Mouse (Mus musculus): ENCODE measurements around the gene Tnip2. TPM values are rescaled to one million over a fixed set of nuclear protein-coding genes. Genes with fewer than 3 reads are reported as not detected.

The Tnip2 gene
- total RNA-seq (2021) = 10 to 100 TPM; 15.2 to 19.1 TPM
- long read RNA-seq, experiment 1, transcript Tnip2-202 (6 exons, 1,987 nt) = major isoform, 8 of 14 reads
- long read RNA-seq, experiment 1, partial matches to known transcripts = 1 of 14 reads
- long read RNA-seq, experiment 1, other reads (novel, unspliced or antisense) = 5 of 14 reads
- long read RNA-seq, experiment 2, transcript Tnip2-202 (6 exons, 1,987 nt) = major isoform, 8 of 10 reads
- long read RNA-seq, experiment 2, partial matches to known transcripts = 0 of 10 reads
- long read RNA-seq, experiment 2, other reads (novel, unspliced or antisense) = 2 of 10 reads

GRCm38 (mm10) chr5:34513466-34514217 lies at the start of gene Tnip2:
Gene Tnip2, minus strand, starts transcription at chr5:34513991.
- DNase-seq (ENCODE audit: low spot score in 2 of 2) = peak; percentile 87 to 93

DNA sequence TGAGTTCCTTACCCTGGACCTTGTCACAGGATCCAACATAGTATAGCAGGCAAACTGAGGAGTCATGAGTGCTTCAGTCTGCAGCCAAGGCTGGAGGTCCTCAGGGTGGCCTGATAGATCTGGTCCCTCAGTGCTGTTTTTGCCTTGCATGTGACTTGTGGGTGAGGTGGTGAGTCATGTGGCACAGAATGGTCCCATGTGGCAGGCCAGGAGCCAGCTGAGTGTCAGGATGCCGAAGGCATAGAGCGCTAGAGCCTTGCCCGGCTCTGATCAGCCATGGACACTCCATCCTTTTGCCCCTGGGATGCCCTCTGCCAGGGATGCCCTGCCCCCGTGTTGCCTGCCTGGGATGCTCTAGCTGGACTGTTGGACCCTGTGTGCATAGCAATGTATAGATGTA lies 38.0 kb upstream of the Tnip2 start:
- DNase-seq (ENCODE audit: low spot score in 2 of 2) = no peak

DNA sequence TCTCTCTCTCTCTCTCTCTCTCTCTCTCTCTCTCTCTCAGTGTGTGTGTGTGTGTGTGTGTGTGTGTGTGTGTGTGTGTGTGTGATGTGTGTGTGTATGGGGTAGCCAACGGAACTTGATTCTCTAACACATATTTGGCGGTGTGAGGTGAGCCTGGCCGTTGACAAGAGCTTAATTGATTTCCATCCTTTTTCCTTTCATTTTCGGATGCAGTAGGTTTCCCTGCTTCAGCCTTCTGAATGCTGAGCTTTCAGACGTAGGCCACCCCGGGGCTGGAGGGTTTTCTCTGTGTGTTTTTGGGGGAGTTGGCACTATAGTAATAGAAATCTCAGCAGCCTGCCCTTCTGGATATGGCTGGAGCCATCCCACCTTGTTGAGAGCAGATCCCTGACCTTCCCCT lies 36.5 kb upstream of the Tnip2 start:
- no peak for DNase-seq (ENCODE audit: low spot score in 2 of 2)

GRCm38 (mm10) chr5:34549483-34550221 lies 35.9 kb upstream of the Tnip2 start:
- DNase-seq (ENCODE audit: low spot score in 2 of 2) = peak; percentile 41 to 46

- DNase-seq (ENCODE audit: low spot score in 2 of 2) = no peak
Observed at GRCm38 (mm10) chr5:34549135-34549482, 35.3 kb upstream of the Tnip2 start.

GRCm38 (mm10) chr5:34547410-34547809 lies 33.6 kb upstream of the Tnip2 start:
- DNase-seq (ENCODE audit: low spot score in 2 of 2) = no peak

- no peak for DNase-seq (ENCODE audit: low spot score in 2 of 2)
Observed at GRCm38 (mm10) chr5:34543114-34543513, 29.3 kb upstream of the Tnip2 start.

DNA sequence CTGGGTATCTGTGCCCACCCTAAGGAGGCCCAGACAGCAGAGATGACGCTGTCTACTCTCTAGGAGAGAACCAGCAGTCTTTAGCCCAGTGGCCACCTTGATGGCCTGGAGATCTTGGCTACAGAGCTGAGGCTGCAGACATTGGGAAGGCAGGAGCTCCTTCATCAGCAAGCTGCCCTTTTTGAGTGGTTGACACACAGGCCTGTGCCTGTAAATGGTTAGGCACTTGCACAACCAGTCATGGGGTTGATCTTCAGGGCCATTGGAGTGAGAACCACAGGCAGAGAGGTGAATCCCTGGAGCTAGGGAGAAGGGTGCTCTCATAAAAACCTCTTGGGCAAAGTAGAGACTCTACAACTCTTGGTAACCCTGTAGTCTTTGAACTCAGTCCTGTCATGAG lies 28.4 kb upstream of the Tnip2 start:
- no peak for DNase-seq (ENCODE audit: low spot score in 2 of 2)

DNA sequence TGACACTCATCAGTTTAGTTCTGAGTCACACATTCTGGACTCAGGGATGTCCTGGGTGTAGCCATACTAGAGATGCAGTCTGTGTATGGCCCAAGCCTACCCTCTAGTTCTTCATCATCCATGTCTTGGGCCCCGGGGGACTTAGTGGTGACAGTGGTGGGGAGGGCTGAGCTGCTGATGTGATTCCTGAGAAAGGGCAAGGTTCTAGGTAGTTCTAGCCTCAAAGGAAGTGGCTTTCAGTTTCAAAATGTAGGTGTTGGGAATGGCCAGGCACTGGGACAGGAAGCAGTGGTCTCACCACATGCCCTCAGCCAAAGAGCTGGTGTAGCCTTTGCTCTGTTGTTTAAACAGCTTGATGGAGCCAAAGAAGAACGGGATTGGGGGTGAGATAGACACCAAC lies 25.3 kb upstream of the Tnip2 start:
- DNase-seq (ENCODE audit: low spot score in 2 of 2) = no peak

- DNase-seq (ENCODE audit: low spot score in 2 of 2) = no peak
Observed at GRCm38 (mm10) chr5:34538527-34538926, 24.7 kb upstream of the Tnip2 start.

DNA sequence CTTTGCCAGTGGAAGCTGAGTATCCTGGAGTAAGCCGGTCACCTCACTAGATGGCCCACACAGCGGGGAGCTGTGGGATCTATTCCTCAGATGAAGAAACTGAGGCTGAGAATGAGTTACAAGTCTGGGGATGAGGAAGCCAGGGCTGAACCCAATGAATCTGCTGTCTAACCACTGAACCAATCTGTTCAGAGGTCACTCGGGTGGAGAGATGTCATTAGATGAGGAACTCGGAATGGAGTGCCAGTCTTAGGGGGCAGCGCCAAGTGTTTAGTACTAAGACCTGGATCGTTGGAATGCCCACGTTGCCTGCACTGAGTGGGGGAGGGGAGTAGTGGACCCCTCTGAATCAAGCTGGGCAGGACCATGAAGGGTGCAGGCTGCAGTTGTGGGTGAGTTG lies 24.3 kb upstream of the Tnip2 start:
- no peak for DNase-seq (ENCODE audit: low spot score in 2 of 2)

DNA sequence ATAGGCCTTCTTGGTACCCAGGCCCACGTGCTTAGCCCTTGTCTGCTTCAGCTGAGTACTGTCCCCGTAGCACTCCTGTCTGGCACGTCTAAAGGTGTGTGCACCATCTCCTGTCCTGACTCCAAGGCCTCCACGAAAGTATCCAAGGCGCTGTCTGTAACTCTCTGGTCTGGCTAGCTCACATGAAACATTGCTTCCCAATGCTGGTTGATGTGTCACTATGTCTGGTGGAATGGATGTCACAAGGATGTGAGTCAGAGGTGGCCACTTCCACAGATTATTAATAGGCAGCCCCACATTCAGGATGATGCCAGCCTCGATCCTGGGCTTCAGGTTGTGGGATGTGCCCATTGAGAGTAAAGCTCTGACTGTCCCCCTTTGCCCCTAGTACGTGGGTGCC lies 22.0 kb upstream of the Tnip2 start:
- DNase-seq (ENCODE audit: low spot score in 2 of 2) = no peak

GRCm38 (mm10) chr5:34534776-34535581 lies 21.2 kb upstream of the Tnip2 start:
- DNase-seq (ENCODE audit: low spot score in 2 of 2) = no peak

DNA sequence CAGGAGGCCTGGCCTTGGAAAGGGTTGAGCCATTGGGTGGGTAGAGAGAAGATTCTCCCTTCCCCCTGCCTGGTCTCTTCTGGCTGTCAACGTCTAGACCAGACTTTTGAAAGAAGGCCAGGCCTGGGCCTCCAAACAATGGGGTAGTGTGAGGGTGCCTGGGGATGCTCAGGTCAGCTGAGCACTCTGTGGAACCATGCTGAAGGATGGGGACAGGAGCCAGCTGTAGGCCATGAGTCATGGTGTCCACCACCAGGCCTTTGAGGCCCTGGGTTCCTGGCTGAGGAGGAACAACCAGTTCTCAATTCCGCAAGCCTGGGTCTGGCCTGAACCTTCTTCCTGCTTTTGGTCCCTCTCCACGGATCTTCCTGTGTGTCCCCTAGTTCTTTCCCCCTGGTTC lies 20.0 kb upstream of the Tnip2 start:
- DNase-seq (ENCODE audit: low spot score in 2 of 2) = no peak

GRCm38 (mm10) chr5:34533066-34533465 lies 19.3 kb upstream of the Tnip2 start:
- DNase-seq (ENCODE audit: low spot score in 2 of 2) = no peak

DNA sequence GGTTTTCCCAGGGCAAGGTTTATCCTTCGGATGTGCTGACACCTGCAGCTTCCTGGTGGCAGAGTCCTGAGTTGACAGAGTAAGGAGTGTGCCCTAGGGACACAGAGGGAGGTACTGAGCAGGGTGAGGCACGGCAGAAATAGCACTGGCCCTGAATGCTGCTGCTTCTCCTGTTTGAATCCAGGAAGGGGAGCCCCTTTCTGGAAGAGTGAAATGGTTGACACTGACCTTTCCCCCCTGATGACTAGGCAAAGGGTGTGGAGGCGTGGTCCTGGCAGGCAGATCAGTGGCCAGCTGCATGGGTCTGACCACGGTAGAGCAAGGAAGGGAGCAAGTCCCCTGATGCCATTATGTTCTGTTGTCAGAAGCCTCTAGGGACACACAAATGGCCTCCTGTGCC lies 16.9 kb upstream of the Tnip2 start:
- no peak for DNase-seq (ENCODE audit: low spot score in 2 of 2)

DNA sequence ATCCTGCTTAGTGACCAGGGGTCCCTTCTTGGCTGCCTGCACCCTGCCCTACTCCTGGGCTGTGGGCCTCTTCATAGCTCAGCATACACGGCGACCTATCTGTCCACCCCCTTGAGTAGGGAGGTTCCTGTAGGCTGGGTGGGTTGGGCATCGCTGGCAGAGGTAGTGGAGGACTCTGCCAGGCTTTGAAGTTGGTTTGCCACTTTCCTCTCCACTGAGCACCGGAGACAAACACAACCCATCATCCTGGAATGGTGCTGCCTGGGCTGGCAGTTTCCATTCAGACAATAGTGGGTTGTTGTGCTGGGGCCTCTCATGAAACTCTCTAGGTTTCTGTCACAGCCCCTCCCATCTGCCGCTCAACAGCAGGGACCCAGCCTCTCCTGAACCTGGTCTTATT lies 16.3 kb upstream of the Tnip2 start:
- DNase-seq (ENCODE audit: low spot score in 2 of 2) = no peak

DNA sequence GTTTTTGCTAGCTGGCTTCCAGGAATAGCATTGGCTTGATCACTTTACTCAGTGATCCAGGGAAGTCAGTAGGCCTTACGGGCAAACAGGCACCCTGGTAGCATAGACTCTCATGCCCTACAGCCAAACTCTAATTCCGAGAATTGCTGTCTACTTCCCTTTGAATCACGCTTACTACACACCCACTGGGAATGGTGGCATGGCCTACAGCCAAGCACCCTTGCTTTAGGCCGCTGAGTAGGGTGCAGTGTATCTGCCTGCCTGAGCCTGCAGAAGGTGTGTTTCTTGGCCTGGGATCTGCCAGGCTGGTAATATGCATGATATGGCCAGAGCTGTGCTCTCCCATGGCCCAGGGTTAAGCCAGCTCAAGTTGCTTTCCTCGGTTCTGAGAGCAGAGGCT lies 14.9 kb upstream of the Tnip2 start:
- no peak for DNase-seq (ENCODE audit: low spot score in 2 of 2)

- no peak for DNase-seq (ENCODE audit: low spot score in 2 of 2)
Observed at GRCm38 (mm10) chr5:34527352-34527751, 13.6 kb upstream of the Tnip2 start.

- DNase-seq (ENCODE audit: low spot score in 2 of 2) = no peak
Observed at GRCm38 (mm10) chr5:34526477-34526775, 12.6 kb upstream of the Tnip2 start.

DNA sequence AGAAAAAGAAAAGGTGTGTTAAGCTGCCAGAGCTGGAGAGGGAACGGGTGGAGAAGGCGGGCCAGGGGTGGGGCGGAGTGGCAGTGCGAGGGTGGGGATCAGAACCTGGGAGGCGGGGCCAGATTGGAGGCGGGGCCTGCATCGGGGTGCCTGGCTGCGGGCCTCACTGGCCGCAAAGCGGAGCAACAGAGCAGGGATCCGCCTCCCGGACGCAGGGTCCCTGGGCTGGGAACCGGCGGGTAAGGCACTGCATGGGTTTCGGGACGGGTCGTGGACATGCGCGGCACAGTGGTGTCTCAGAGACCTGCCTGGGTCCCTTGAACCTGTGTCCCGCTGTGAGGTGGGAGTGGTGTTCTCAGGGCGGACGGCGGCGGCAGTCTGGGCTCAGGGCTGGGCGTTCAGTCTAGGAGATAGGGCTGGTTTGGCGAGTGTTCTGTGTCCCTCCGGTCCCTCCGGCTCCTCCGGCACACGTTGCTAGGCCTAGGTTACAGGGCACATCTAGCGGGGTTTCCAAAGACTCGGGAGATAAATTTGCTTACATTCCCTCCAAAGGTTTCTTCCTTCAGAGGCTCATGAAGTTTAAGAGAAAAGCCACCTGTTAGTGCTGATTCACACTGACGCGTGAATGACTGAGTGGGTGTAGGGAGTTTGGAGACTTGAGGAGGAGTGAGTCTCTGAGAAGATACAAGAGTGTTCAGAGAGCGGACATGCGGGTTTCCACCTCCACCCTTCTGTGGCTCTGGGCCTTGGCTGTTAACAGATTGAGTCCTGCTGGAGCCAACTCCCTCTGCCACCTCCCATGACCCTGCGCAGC lies 12.1 kb upstream of the Tnip2 start, which contains the start of gene Sh3bp2:
Gene Sh3bp2 (plus strand): TSS at position 176 of the 814 bp plus-strand sequence.
- DNase-seq (ENCODE audit: low spot score in 2 of 2) = peak; percentile 78 to 84
